Mouse (Mus musculus) heart, adult 2 months (tissue): ENCODE data around the gene Crebrf.

ENCODE experiments used
- CTCF ChIP-seq: fragments of 200-600 bp; IDR thresholded peaks from 2 replicates; pipeline ENCODE4 v1.8.1; 2022; ENCODE audit warnings: antibody characterized with exemption, mild to moderate bottlenecking, moderate library complexity
- EP300 ChIP-seq: fragments of 200-500 bp; IDR thresholded peaks from 2 replicates; pipeline ENCODE4 v1.6.1; 2011; ENCODE audit warnings: low read depth, low read length, control low read depth; ENCODE audit not compliant: insufficient read depth
- POLR2A ChIP-seq: fragments of 200-500 bp; IDR thresholded peaks from 2 replicates; pipeline ENCODE4 v1.6.1; 2011; ENCODE audit warnings: mild to moderate bottlenecking, low read depth, low read length, control low read depth; ENCODE audit not compliant: insufficient read depth

DNA sequence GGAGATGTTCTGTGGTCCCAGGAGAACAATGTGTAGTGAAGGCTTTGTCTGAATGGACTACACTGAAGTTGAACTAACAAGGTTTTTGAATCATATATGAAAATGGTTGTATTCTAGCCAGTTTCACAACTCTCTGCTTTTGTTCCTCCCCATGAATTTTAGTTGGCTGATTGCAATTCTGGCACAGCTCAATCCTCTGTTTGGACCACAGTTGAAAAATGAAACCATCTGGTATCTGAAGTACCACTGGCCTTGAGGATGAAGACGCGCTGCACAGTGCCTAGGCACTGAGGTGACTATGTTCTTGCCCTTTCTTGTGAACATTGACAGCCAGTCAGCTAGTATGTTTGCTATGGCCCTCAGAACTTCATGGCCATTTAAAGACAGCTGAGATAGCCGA, 20.3 kb upstream of the Crebrf start:
- TF ChIP-seq CTCF = no peak
- TF ChIP-seq POLR2A = no peak
- TF ChIP-seq EP300 = no peak
